Mouse (Mus musculus) gastrocnemius, adult 2 months (tissue): ENCODE measurements at regions not wholly inside any gene's neighbourhood (a gene's known extent, or its start where the extent isn't known, plus 50 kb on each side); places are given as distances from the start of the nearest gene placed in this dataset.
A peak's percentile ranks its signal among the peaks of the same experiment; 100 is the strongest.

Experiments used
- DNase-seq: peaks from one replicate; pipeline ENCODE4 v3.0.0; 2022
- H3K27ac ChIP-seq: fragments of 200-600 bp; 2 replicates; pipeline ENCODE4 v1.8.1; 2022; ENCODE audit warnings: mild to moderate bottlenecking
- H3K4me3 ChIP-seq: fragments of 200-600 bp; 2 replicates; pipeline ENCODE4 v1.8.1; 2022; ENCODE audit warnings: mild to moderate bottlenecking, moderate library complexity
- CTCF ChIP-seq: fragments of 200-600 bp; IDR thresholded peaks from 2 replicates; pipeline ENCODE4 v1.8.1; 2022; ENCODE audit warnings: antibody characterized with exemption, mild to moderate bottlenecking, moderate library complexity
- intact Hi-C: fragments of 180-260 bp; cut with DNase I; formaldehyde crosslinking; loops from one replicate; pipeline ENCODE4 v1.15.1; 2025

GRCm38 (mm10) chr6:81768669-81769537, 154.6 kb upstream of the Gcfc2 start:
- intact Hi-C loops, result no loop called here
- no peak overlapping the region for H3K27ac ChIP-seq
- TF ChIP-seq CTCF, result peak; percentile 49
- no peak for DNase-seq
- no peak overlapping the region for H3K4me3 ChIP-seq

GRCm38 (mm10) chr6:81770301-81770700, 153.2 kb upstream of the Gcfc2 start:
- DNase-seq, result no peak
- no peak for TF ChIP-seq CTCF
- no peak overlapping the region for H3K4me3 ChIP-seq
- intact Hi-C loops, result no loop called here
- H3K27ac ChIP-seq, result no peak overlapping the region

- intact Hi-C loops, result no loop called here
- Histone ChIP-seq H3K4me3 (no peak overlapping the region), H3K27ac (no peak overlapping the region)
- DNase-seq, result no peak
- TF ChIP-seq CTCF, result no peak
These were observed 151.6 kb upstream of the Gcfc2 start for GRCm38 (mm10) chr6:81771862-81772261.

- H3K27ac ChIP-seq, result no peak overlapping the region
- intact Hi-C loops, result no loop called here
- H3K4me3 ChIP-seq, result no peak overlapping the region
- no peak for TF ChIP-seq CTCF
- DNase-seq, result no peak
These were observed 141.3 kb upstream of the Gcfc2 start for GRCm38 (mm10) chr6:81782131-81782530.

GRCm38 (mm10) chr6:81782815-81783435, 140.5 kb upstream of the Gcfc2 start:
- no peak overlapping the region for H3K4me3 ChIP-seq
- TF ChIP-seq CTCF, result no peak
- H3K27ac ChIP-seq, result no peak overlapping the region
- intact Hi-C loops, result no loop called here
- no peak for DNase-seq

- no peak for TF ChIP-seq CTCF
- DNase-seq, result no peak
- Histone ChIP-seq H3K27ac (no peak overlapping the region), H3K4me3 (no peak overlapping the region)
- intact Hi-C loops, result no loop called here
These were observed 128.2 kb upstream of the Gcfc2 start for GRCm38 (mm10) chr6:81795281-81795680.

- TF ChIP-seq CTCF, result no peak
- Histone ChIP-seq H3K27ac (no peak overlapping the region), H3K4me3 (no peak overlapping the region)
- intact Hi-C loops, result no loop called here
- DNase-seq, result no peak
These were observed 122.6 kb upstream of the Gcfc2 start for GRCm38 (mm10) chr6:81800822-81801221.

GRCm38 (mm10) chr6:81801804-81802203, 121.7 kb upstream of the Gcfc2 start:
- intact Hi-C loops, result no loop called here
- DNase-seq, result no peak
- TF ChIP-seq CTCF, result no peak
- H3K27ac ChIP-seq, result no peak overlapping the region
- H3K4me3 ChIP-seq, result no peak overlapping the region

- intact Hi-C loops, result no loop called here
- TF ChIP-seq CTCF, result no peak
- Histone ChIP-seq H3K27ac (no peak overlapping the region), H3K4me3 (no peak overlapping the region)
- no peak for DNase-seq
These were observed 117.5 kb upstream of the Gcfc2 start for GRCm38 (mm10) chr6:81805942-81806341.

- no peak overlapping the region for H3K27ac ChIP-seq
- no peak for DNase-seq
- H3K4me3 ChIP-seq, result no peak overlapping the region
- intact Hi-C loops, result no loop called here
- no peak for TF ChIP-seq CTCF
These were observed 114.8 kb upstream of the Gcfc2 start for GRCm38 (mm10) chr6:81808712-81809111.

GRCm38 (mm10) chr6:81815248-81815961, 108.1 kb upstream of the Gcfc2 start:
- DNase-seq, result no peak
- Histone ChIP-seq H3K27ac (no peak overlapping the region), H3K4me3 (no peak overlapping the region)
- intact Hi-C loops, result no loop called here
- no peak for TF ChIP-seq CTCF

GRCm38 (mm10) chr6:81815962-81816338, 107.5 kb upstream of the Gcfc2 start:
- no peak for TF ChIP-seq CTCF
- no peak for DNase-seq
- Histone ChIP-seq H3K27ac (no peak overlapping the region), H3K4me3 (no peak overlapping the region)
- intact Hi-C loops, result no loop called here
